Mouse (Mus musculus): Measurements from ENCODE around the gene Sstr4. TPM values are rescaled to one million over a fixed set of nuclear protein-coding genes. Genes with fewer than 3 reads are reported as not detected.

The Sstr4 gene
- polyA plus RNA-seq (2017; shearing (Covaris generic)): not detected

GRCm38 (mm10) chr2:148395131-148396051 is at the start of gene Sstr4:
Gene Sstr4, plus strand, starts transcription at chr2:148395344.

DNA sequence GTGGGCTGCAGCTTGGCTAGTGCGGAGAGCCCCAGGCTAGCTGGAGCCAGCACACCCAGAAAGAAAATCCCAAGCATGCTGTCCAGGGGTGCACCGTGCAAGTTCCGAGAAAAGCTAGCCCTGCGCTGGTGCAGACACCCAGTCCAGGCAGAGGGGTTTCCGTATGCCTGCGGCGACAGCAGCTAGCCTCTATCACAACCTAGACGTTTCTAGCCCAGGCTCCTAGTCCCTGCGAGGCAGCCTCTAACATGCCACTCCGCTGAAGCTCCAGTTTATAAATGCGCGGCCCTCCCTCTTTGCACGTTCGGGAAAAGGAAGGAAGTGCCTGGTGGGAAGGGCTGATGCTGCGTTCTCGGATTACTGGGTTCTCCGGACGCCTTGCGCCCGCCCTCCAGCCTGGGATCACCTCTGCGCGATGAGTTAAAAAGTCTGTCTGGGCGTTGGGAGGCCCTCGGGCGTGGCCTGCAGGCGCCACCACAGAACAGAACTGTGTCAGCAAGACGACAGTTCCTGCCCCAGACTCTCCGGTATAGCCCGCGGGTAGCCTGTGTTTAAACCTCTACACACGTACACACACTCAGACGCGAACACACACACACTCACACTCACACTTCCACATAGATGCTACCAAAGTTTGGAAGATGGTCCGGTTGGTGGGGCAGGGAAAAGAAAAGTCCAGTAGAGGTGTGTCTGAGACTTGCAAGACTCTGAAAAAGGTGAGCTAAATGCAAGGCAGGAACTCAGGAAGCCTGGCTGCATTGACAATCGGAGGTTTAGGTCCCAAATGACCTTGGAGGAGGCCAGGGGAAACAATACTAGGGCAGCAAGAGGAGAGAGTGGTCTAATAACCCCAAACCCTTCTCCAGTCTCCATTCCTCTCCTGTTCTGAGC is 13.0 kb downstream of the Sstr4 start, which contains the start of gene Thbd:
Gene Thbd, minus strand, starts transcription at position 319 of the 891 bp plus-strand sequence.

GRCm38 (mm10) chr2:148443249-148443958 is 48.3 kb downstream of the Sstr4 start, which contains the start of gene Cd93:
Gene Cd93, minus strand, starts transcription at chr2:148443563.

Other genes starting within 250 kb of the Sstr4 start
- under 1 TPM; 0.20 to 0.26 TPM for gene Thbd, start 12.8 kb downstream of the Sstr4 start, polyA plus RNA-seq (2017; shearing (Covaris generic))
- gene Cd93, start 48.2 kb downstream of the Sstr4 start, polyA plus RNA-seq (2017; shearing (Covaris generic)): under 1 TPM; 0.06 to 0.33 TPM